In genomic region chr6:73368836-73369141, GRCm38 (mm10) we compare ENCODE assay signal across 8 mouse cellular contexts.
DNase-seq lines count a peak whose midpoint lies in the region; ATAC-seq lines count a peak whose summit lies in the region.

No protein-coding gene starts in this region.

- H3K4me1 ChIP-seq in heart, embryonic 14.5 days (ENCODE audit: control insufficient read depth in 2 of 2, insufficient read depth in 2 of 2, low read length in 2 of 2), result no peaks in the 10 kb centered on the region; a peak in 1 of 4 replicates
- no peaks in the 10 kb centered on the region for H3K4me1 ChIP-seq in neural tube, embryonic 11.5 days (ENCODE audit: control insufficient read depth, insufficient read depth, low read length)
- no peaks in the 10 kb centered on the region; the same call in 1 of the 2 replicates for H3K4me1 ChIP-seq in limb, embryonic 12.5 days (replicated peaks)

- H3K27ac ChIP-seq in heart, embryonic 14.5 days (replicated peaks in 1 of 2; ENCODE audit: control insufficient read depth in 1 of 2, insufficient read depth in 1 of 2, low read depth in 2 of 2, low read length in 2 of 2), result no peak overlapping the region
- no peak overlapping the region for H3K27ac ChIP-seq in neural tube, embryonic 11.5 days (ENCODE audit: low read depth, low read length)
- H3K27ac ChIP-seq in limb, embryonic 12.5 days, result no peak overlapping the region

- H3K4me2 ChIP-seq in heart, embryonic 14.5 days (ENCODE audit: low read length), result peak overlapping the region; percentile 51
- H3K4me2 ChIP-seq in neural tube, embryonic 11.5 days (ENCODE audit: low read depth), result 0 out of 2 replicates have a peak overlapping the region, but pooled peaks have one; percentile 7
- H3K4me2 ChIP-seq in limb, embryonic 12.5 days, result peak overlapping the region; percentile 41

- no peak for DNase-seq in heart, postnatal 4 days
- no peak for DNase-seq in neural tube, embryonic 11.5 days (ENCODE audit: low spot score)
- DNase-seq in neural tube, embryonic 10.5 days (ENCODE audit: extremely low spot score, low spot score), result no peak
- DNase-seq in embryo, embryonic 10 days (ENCODE audit: low spot score), result no peak
- no peak for DNase-seq in cerebellum, postnatal 14 days
- DNase-seq in urinary bladder, postnatal 36 days (ENCODE audit: low spot score in 2 of 2), result no peak

- 25% methylated on average over 6 of the region's 6 CpGs for WGBS in heart, embryonic 14.5 days
- 24% methylated on average over 6 of the region's 6 CpGs for WGBS in neural tube, embryonic 11.5 days
- WGBS in limb, embryonic 12.5 days, result 20% methylated on average over 6 of the region's 6 CpGs

- no peaks in the 10 kb centered on the region for H3K9me3 ChIP-seq in heart, embryonic 14.5 days (ENCODE audit: control insufficient read depth, low read length)
- H3K9me3 ChIP-seq in neural tube, embryonic 11.5 days (ENCODE audit: control insufficient read depth, low read length), result no peaks in the 10 kb centered on the region
- no peaks in the 10 kb centered on the region for H3K9me3 ChIP-seq in limb, embryonic 12.5 days

- H3K27me3 ChIP-seq in heart, embryonic 14.5 days (ENCODE audit: control insufficient read depth, insufficient read depth, low read length), result peaks cover 3% of the 10 kb centered on the region; the same call in 1 of the 2 replicates
- no peaks in the 10 kb centered on the region for H3K27me3 ChIP-seq in neural tube, embryonic 11.5 days (ENCODE audit: control insufficient read depth, insufficient read depth, low read length)
- H3K27me3 ChIP-seq in limb, embryonic 12.5 days, result peaks cover 26% of the 10 kb centered on the region

- H3K9ac ChIP-seq in heart, embryonic 14.5 days (ENCODE audit: low read length), result no peak overlapping the region
- no peak overlapping the region for H3K9ac ChIP-seq in neural tube, embryonic 11.5 days (ENCODE audit: low read length)
- no peak overlapping the region for H3K9ac ChIP-seq in limb, embryonic 12.5 days (replicated peaks)

- 0 out of 4 replicates have a peak overlapping the region, but pooled peaks of 1 of the 2 experiments have one; percentile 9 for H3K4me3 ChIP-seq in heart, embryonic 14.5 days (ENCODE audit: control insufficient read depth in 1 of 2, insufficient read depth in 1 of 2, low read depth in 1 of 2, low read length in 2 of 2)
- H3K4me3 ChIP-seq in neural tube, embryonic 11.5 days (ENCODE audit: low read depth, low read length), result no peak overlapping the region
- H3K4me3 ChIP-seq in limb, embryonic 12.5 days (replicated peaks), result peak overlapping the region; percentile 10

- H3K36me3 ChIP-seq in heart, embryonic 14.5 days (ENCODE audit: control insufficient read depth, insufficient read depth, low read length), result no peaks in the 10 kb centered on the region
- H3K36me3 ChIP-seq in neural tube, embryonic 11.5 days (ENCODE audit: control insufficient read depth, insufficient read depth, low read length), result no peaks in the 10 kb centered on the region
- H3K36me3 ChIP-seq in limb, embryonic 12.5 days, result no peaks in the 10 kb centered on the region

- no peak for ATAC-seq in heart, embryonic 14.5 days (ENCODE audit: insufficient number of reproducible peaks, insufficient read depth, low FRiP score, low read depth)
- ATAC-seq in neural tube, embryonic 11.5 days (ENCODE audit: insufficient read depth, low FRiP score, low TSS enrichment), result no peak
- no peak for ATAC-seq in limb, embryonic 12.5 days (ENCODE audit: insufficient number of reproducible peaks, insufficient read depth, low FRiP score, low TSS enrichment, low read depth)
